Mouse (Mus musculus) midbrain, embryonic 13.5 days (tissue): ENCODE measurements at regions not wholly inside any gene's neighbourhood (a gene's known extent, or its start where the extent isn't known, plus 50 kb on each side); places are given as distances from the start of the nearest gene placed in this dataset.

Source experiments
- ATAC-seq: fragments of 200-750 bp; cut with Nextera tagmentation; 2 replicates; pipeline ENCODE4 v1.8.0; 2017; ENCODE audit warnings: mild to moderate bottlenecking, moderate TSS enrichment, moderate library complexity
- H3K27ac ChIP-seq: fragments of 300-500 bp; sonication (generic); 2 replicates; pipeline ENCODE4 v1.5.1; 2015; ENCODE audit warnings: inconsistent platforms, mild to moderate bottlenecking, moderate library complexity
- H3K27me3 ChIP-seq: fragments of 300-500 bp; sonication (generic); 2 replicates; pipeline ENCODE4 v1.6.1; 2015; ENCODE audit warnings: mild to moderate bottlenecking, inconsistent platforms
- H3K36me3 ChIP-seq: fragments of 300-500 bp; sonication (generic); 2 replicates; pipeline ENCODE4 v1.6.1; 2015; ENCODE audit warnings: mild to moderate bottlenecking, inconsistent platforms
- H3K4me1 ChIP-seq: fragments of 300-500 bp; sonication (generic); replicated peaks from 2 replicates; pipeline ENCODE4 v1.6.1; 2015; ENCODE audit warnings: inconsistent platforms
- H3K4me2 ChIP-seq: fragments of 300-500 bp; sonication (generic); replicated peaks from 2 replicates; pipeline ENCODE4 v1.6.1; 2015; ENCODE audit warnings: moderate library complexity, mild to moderate bottlenecking, inconsistent platforms
- H3K4me3 ChIP-seq: fragments of 300-500 bp; sonication (generic); replicated peaks from 2 replicates; pipeline ENCODE4 v1.5.1; 2015; ENCODE audit warnings: mild to moderate bottlenecking, inconsistent platforms
- H3K9ac ChIP-seq: fragments of 300-500 bp; sonication (generic); replicated peaks from 2 replicates; pipeline ENCODE4 v1.6.1; 2015; ENCODE audit warnings: mild to moderate bottlenecking, inconsistent platforms
- H3K9me3 ChIP-seq: fragments of 300-500 bp; sonication (generic); 2 replicates; pipeline ENCODE4 v1.6.1; 2016; ENCODE audit warnings: mild to moderate bottlenecking, inconsistent platforms
- WGBS: fragments of 180-500 bp; shearing (Covaris S2); methylation state at CpG from one replicate; pipeline ENCODE4 v1.1.7; 2015; 5-methylcytosine and 5-hydroxymethylcytosine counted together

- no peaks in the 10 kb centered on the region for H3K4me1 ChIP-seq
- 70% methylated on average over 2 of the region's 2 CpGs for WGBS
Measured at GRCm38 (mm10) chr1:130309746-130310145, 113.1 kb downstream of the Cd55b start.

GRCm38 (mm10) chr1:130301828-130302386 lies 120.9 kb downstream of the Cd55b start:
- Histone ChIP-seq H3K27ac (peak overlapping the region; percentile 67), H3K4me2 (peak overlapping the region; percentile 19), H3K9ac (no peak overlapping the region), H3K27me3 (no peaks in the 10 kb centered on the region), H3K4me3 (no peak overlapping the region), H3K9me3 (no peaks in the 10 kb centered on the region), H3K4me1 (peaks cover 28% of the 10 kb centered on the region), H3K36me3 (no peaks in the 10 kb centered on the region)
- ATAC-seq = peak; percentile 65; the same call in 1 of the 2 replicates
- 32% methylated on average over 11 of the region's 11 CpGs for WGBS

More at GRCm38 (mm10) chr1:130309746-130310145, 113.1 kb downstream of the Cd55b start:
- no peak overlapping the region for H3K4me3 ChIP-seq
- H3K9ac ChIP-seq = no peak overlapping the region
- no peaks in the 10 kb centered on the region for H3K36me3 ChIP-seq
- no peak for ATAC-seq
- no peaks in the 10 kb centered on the region for H3K27me3 ChIP-seq
- no peak overlapping the region for H3K27ac ChIP-seq
- no peak overlapping the region for H3K4me2 ChIP-seq
- no peaks in the 10 kb centered on the region for H3K9me3 ChIP-seq

GRCm38 (mm10) chr1:130300065-130300815 lies 122.6 kb downstream of the Cd55b start:
- peak; percentile 93 for ATAC-seq
- peak overlapping the region; percentile 80 for H3K27ac ChIP-seq
- H3K4me1 ChIP-seq = peaks cover 28% of the 10 kb centered on the region
- peak overlapping the region; percentile 51 for H3K4me2 ChIP-seq
- peak overlapping the region; percentile 19; the same call in 1 of the 2 replicates for H3K4me3 ChIP-seq
- no peaks in the 10 kb centered on the region for H3K36me3 ChIP-seq
- WGBS = 2% methylated on average over 13 of the region's 13 CpGs
- H3K9me3 ChIP-seq = no peaks in the 10 kb centered on the region
- H3K9ac ChIP-seq = peak overlapping the region; percentile 56; the same call in 1 of the 2 replicates
- no peaks in the 10 kb centered on the region for H3K27me3 ChIP-seq

GRCm38 (mm10) chr1:130299641-130300040 lies 123.2 kb downstream of the Cd55b start:
- Histone ChIP-seq H3K36me3 (no peaks in the 10 kb centered on the region), H3K9ac (no peak overlapping the region), H3K4me1 (peaks cover 28% of the 10 kb centered on the region), H3K4me2 (peak overlapping the region; percentile 51), H3K9me3 (no peaks in the 10 kb centered on the region), H3K4me3 (peak overlapping the region; percentile 19; the same call in 1 of the 2 replicates), H3K27me3 (no peaks in the 10 kb centered on the region), H3K27ac (peak overlapping the region; percentile 80)
- ATAC-seq = no peak
- WGBS = 10% methylated on average over 4 of the region's 4 CpGs

GRCm38 (mm10) chr1:130299069-130299468 lies 123.7 kb downstream of the Cd55b start:
- no peak overlapping the region for H3K4me3 ChIP-seq
- H3K4me1 ChIP-seq = peaks cover 28% of the 10 kb centered on the region
- H3K36me3 ChIP-seq = no peaks in the 10 kb centered on the region
- no peak overlapping the region for H3K27ac ChIP-seq
- no peaks in the 10 kb centered on the region for H3K9me3 ChIP-seq
- no peak overlapping the region for H3K9ac ChIP-seq
- ATAC-seq = no peak
- H3K4me2 ChIP-seq = no peak overlapping the region
- WGBS = 63% methylated on average over 3 of the region's 3 CpGs
- H3K27me3 ChIP-seq = no peaks in the 10 kb centered on the region

- 95% methylated on average over 1 of the region's 1 CpGs for WGBS
- H3K4me3 ChIP-seq = no peak overlapping the region
- H3K9ac ChIP-seq = no peak overlapping the region
- H3K9me3 ChIP-seq = no peaks in the 10 kb centered on the region
- no peaks in the 10 kb centered on the region for H3K36me3 ChIP-seq
- H3K4me2 ChIP-seq = no peak overlapping the region
- H3K27me3 ChIP-seq = no peaks in the 10 kb centered on the region
- peaks cover 28% of the 10 kb centered on the region for H3K4me1 ChIP-seq
- ATAC-seq = no peak
- no peak overlapping the region for H3K27ac ChIP-seq
Measured at GRCm38 (mm10) chr1:130298636-130299035, 124.2 kb downstream of the Cd55b start.

GRCm38 (mm10) chr1:130297471-130297870 lies 125.3 kb downstream of the Cd55b start:
- H3K36me3 ChIP-seq = no peaks in the 10 kb centered on the region
- no peaks in the 10 kb centered on the region for H3K9me3 ChIP-seq
- WGBS = 49% methylated on average over 2 of the region's 2 CpGs

GRCm38 (mm10) chr1:130285882-130286281 lies 136.9 kb downstream of the Cd55b start:
- WGBS = 88% methylated on average over 6 of the region's 6 CpGs
- H3K4me3 ChIP-seq = no peak overlapping the region
- no peaks in the 10 kb centered on the region for H3K27me3 ChIP-seq
- H3K36me3 ChIP-seq = no peaks in the 10 kb centered on the region
- H3K4me1 ChIP-seq = no peaks in the 10 kb centered on the region
- H3K9ac ChIP-seq = no peak overlapping the region
- no peaks in the 10 kb centered on the region for H3K9me3 ChIP-seq
- no peak overlapping the region for H3K4me2 ChIP-seq
- ATAC-seq = no peak
- H3K27ac ChIP-seq = no peak overlapping the region

More at GRCm38 (mm10) chr1:130297471-130297870, 125.3 kb downstream of the Cd55b start:
- no peak overlapping the region for H3K4me2 ChIP-seq
- H3K4me1 ChIP-seq = peaks cover 27% of the 10 kb centered on the region
- no peak overlapping the region for H3K9ac ChIP-seq
- no peak overlapping the region for H3K4me3 ChIP-seq
- no peaks in the 10 kb centered on the region for H3K27me3 ChIP-seq
- ATAC-seq = no peak
- no peak overlapping the region for H3K27ac ChIP-seq

- Histone ChIP-seq H3K4me3 (no peak overlapping the region), H3K27me3 (no peaks in the 10 kb centered on the region), H3K36me3 (no peaks in the 10 kb centered on the region), H3K9me3 (peaks cover 10% of the 10 kb centered on the region; the same call in 1 of the 2 replicates), H3K4me1 (no peaks in the 10 kb centered on the region), H3K27ac (no peak overlapping the region), H3K9ac (no peak overlapping the region), H3K4me2 (no peak overlapping the region)
- 71% methylated on average over 3 of the region's 3 CpGs for WGBS
- ATAC-seq = no peak
Measured at GRCm38 (mm10) chr1:130282153-130282552, 140.7 kb downstream of the Cd55b start.

GRCm38 (mm10) chr1:130279180-130279579 lies 143.6 kb downstream of the Cd55b start:
- H3K9me3 ChIP-seq = peaks cover 10% of the 10 kb centered on the region; the same call in 1 of the 2 replicates
- no peak overlapping the region for H3K4me3 ChIP-seq
- no peak overlapping the region for H3K27ac ChIP-seq
- H3K36me3 ChIP-seq = no peaks in the 10 kb centered on the region
- no peak for ATAC-seq
- no peaks in the 10 kb centered on the region for H3K4me1 ChIP-seq
- no peak overlapping the region for H3K4me2 ChIP-seq
- H3K27me3 ChIP-seq = no peaks in the 10 kb centered on the region
- no peak overlapping the region for H3K9ac ChIP-seq

- Histone ChIP-seq H3K27ac (no peak overlapping the region), H3K9me3 (peaks cover 10% of the 10 kb centered on the region; the same call in 1 of the 2 replicates), H3K4me2 (no peak overlapping the region), H3K9ac (no peak overlapping the region), H3K27me3 (no peaks in the 10 kb centered on the region), H3K36me3 (no peaks in the 10 kb centered on the region), H3K4me1 (no peaks in the 10 kb centered on the region), H3K4me3 (no peak overlapping the region)
- ATAC-seq = peak; percentile 74
Measured at GRCm38 (mm10) chr1:130278000-130278536, 144.7 kb downstream of the Cd55b start.

GRCm38 (mm10) chr1:130276885-130277284 lies 145.9 kb downstream of the Cd55b start:
- no peak overlapping the region for H3K9ac ChIP-seq
- H3K4me1 ChIP-seq = no peaks in the 10 kb centered on the region
- no peak overlapping the region for H3K4me2 ChIP-seq
- no peak overlapping the region for H3K27ac ChIP-seq
- H3K36me3 ChIP-seq = no peaks in the 10 kb centered on the region
- H3K27me3 ChIP-seq = no peaks in the 10 kb centered on the region
- H3K4me3 ChIP-seq = no peak overlapping the region
- ATAC-seq = no peak
- 85% methylated on average over 3 of the region's 3 CpGs for WGBS
- H3K9me3 ChIP-seq = peaks cover 10% of the 10 kb centered on the region; the same call in 1 of the 2 replicates
